Mouse (Mus musculus): Measurements from ENCODE around the gene Nradd.

Gene Nradd

GRCm38 (mm10) chr9:110624361-110625166, at the start of gene Nradd:
Nradd (minus strand) TSS chr9:110624452.
- DNase-seq (ENCODE audit: low spot score) = peak; percentile 89

- no peak for DNase-seq (ENCODE audit: low spot score)
Observed at GRCm38 (mm10) chr9:110673107-110673752, 49.0 kb upstream of the Nradd start.

- DNase-seq (ENCODE audit: low spot score) = no peak
Observed at GRCm38 (mm10) chr9:110672462-110673106, 48.3 kb upstream of the Nradd start.

GRCm38 (mm10) chr9:110669785-110670184, 45.5 kb upstream of the Nradd start:
- no peak for DNase-seq (ENCODE audit: low spot score)

GRCm38 (mm10) chr9:110668601-110669293, 44.5 kb upstream of the Nradd start:
- no peak for DNase-seq (ENCODE audit: low spot score)

GRCm38 (mm10) chr9:110667219-110667836, 43.1 kb upstream of the Nradd start:
- no peak for DNase-seq (ENCODE audit: low spot score)

GRCm38 (mm10) chr9:110666374-110666773, 42.1 kb upstream of the Nradd start:
- no peak for DNase-seq (ENCODE audit: low spot score)

- peak; percentile 79 for DNase-seq (ENCODE audit: low spot score)
Observed at GRCm38 (mm10) chr9:110665912-110666311, 41.7 kb upstream of the Nradd start.

- no peak for DNase-seq (ENCODE audit: low spot score)
Observed at GRCm38 (mm10) chr9:110662844-110663243, 38.6 kb upstream of the Nradd start.

- no peak for DNase-seq (ENCODE audit: low spot score)
Observed at GRCm38 (mm10) chr9:110660856-110661612, 36.8 kb upstream of the Nradd start.

- DNase-seq (ENCODE audit: low spot score) = no peak
Observed at GRCm38 (mm10) chr9:110660208-110660607, 36.0 kb upstream of the Nradd start.

- no peak for DNase-seq (ENCODE audit: low spot score)
Observed at GRCm38 (mm10) chr9:110659521-110659920, 35.3 kb upstream of the Nradd start.

GRCm38 (mm10) chr9:110657474-110658078, 33.3 kb upstream of the Nradd start:
- DNase-seq (ENCODE audit: low spot score) = no peak

- DNase-seq (ENCODE audit: low spot score) = peak; percentile 98
Observed at GRCm38 (mm10) chr9:110656249-110657221, 32.3 kb upstream of the Nradd start, which contains the start of gene Ccdc12. Ccdc12 (plus strand) TSS chr9:110656503.

GRCm38 (mm10) chr9:110655651-110656007, 31.4 kb upstream of the Nradd start:
- no peak for DNase-seq (ENCODE audit: low spot score)

- no peak for DNase-seq (ENCODE audit: low spot score)
Observed at GRCm38 (mm10) chr9:110654726-110655650, 30.7 kb upstream of the Nradd start.

- peak; percentile 98 for DNase-seq (ENCODE audit: low spot score)
Observed at GRCm38 (mm10) chr9:110653655-110654461, 29.6 kb upstream of the Nradd start, which contains the start of gene Nbeal2. Nbeal2 (minus strand) TSS chr9:110654161.

Measured in lung, postnatal 25 days (tissue).